Mouse (Mus musculus) neural tube, embryonic 14.5 days (tissue): ENCODE measurements around the gene Nup133. TPM values are rescaled to one million over a fixed set of nuclear protein-coding genes. Genes with fewer than 3 reads are reported as not detected.

Experiments
- ATAC-seq: fragments of 200-750 bp; cut with Nextera tagmentation; 2 replicates; pipeline ENCODE4 v1.8.0; 2017; ENCODE audit warnings: low read depth, mild to moderate bottlenecking, moderate TSS enrichment, moderate library complexity
- H3K27ac ChIP-seq: fragments of 300-500 bp; sonication (generic); 2 replicates; pipeline ENCODE4 v1.5.1; 2014; ENCODE audit warnings: low read depth, mild to moderate bottlenecking, control low read depth, low read length, moderate library complexity, mixed read lengths
- H3K27me3 ChIP-seq: fragments of 300-500 bp; sonication (generic); 2 replicates; pipeline ENCODE4 v1.6.1; 2014; ENCODE audit warnings: low read length; ENCODE audit not compliant: control insufficient read depth, insufficient read depth
- H3K36me3 ChIP-seq: fragments of 300-500 bp; sonication (generic); 2 replicates; pipeline ENCODE4 v1.6.1; 2014; ENCODE audit warnings: low read length, mixed read lengths; ENCODE audit not compliant: control insufficient read depth, insufficient read depth
- H3K4me1 ChIP-seq: fragments of 300-500 bp; sonication (generic); 2 replicates; pipeline ENCODE4 v1.6.1; 2014; ENCODE audit warnings: low read length; ENCODE audit not compliant: control insufficient read depth, insufficient read depth
- H3K4me2 ChIP-seq: fragments of 300-500 bp; sonication (generic); 2 replicates; pipeline ENCODE4 v1.6.1; 2014; ENCODE audit warnings: mild to moderate bottlenecking, low read depth, low read length, control low read depth
- H3K4me3 ChIP-seq: fragments of 300-500 bp; sonication (generic); 2 replicates; pipeline ENCODE4 v1.5.1; 2014; ENCODE audit warnings: low read depth, low read length, control low read depth, mixed read lengths
- H3K9ac ChIP-seq: fragments of 300-500 bp; sonication (generic); replicated peaks from 2 replicates; pipeline ENCODE4 v1.6.1; 2014; ENCODE audit warnings: low read depth, mild to moderate bottlenecking, control low read depth, low read length, mixed read lengths
- H3K9me3 ChIP-seq: fragments of 300-500 bp; sonication (generic); 2 replicates; pipeline ENCODE4 v1.6.1; 2016; ENCODE audit warnings: low read length; ENCODE audit not compliant: control insufficient read depth
- WGBS: fragments of 180-500 bp; shearing (Covaris S2); extraction: QIAGEN DNeasy Blood & Tissue Kit; methylation state at CpG from one replicate; pipeline ENCODE4 v1.1.7; 2014; 5-methylcytosine and 5-hydroxymethylcytosine counted together
- polyA plus RNA-seq: library from polyadenylated mRNA; unstranded; fragments of >200 nt; fragmentation: Nextera tagmentation; extraction: Ambion mirVana; gene quantifications from 2 replicates; pipeline ENCODE4 v1.2.1, GENCODE M21; 2014

Nup133 gene
- polyA plus RNA-seq, 1 experiment from 2014 or later, result 24.0 TPM

GRCm38 (mm10) chr8:123857361-123857760, 91.7 kb downstream of the Nup133 start:
- Histone ChIP-seq H3K36me3 (no peaks in the 10 kb centered on the region), H3K27me3 (no peaks in the 10 kb centered on the region), H3K9ac (no peak overlapping the region), H3K4me2 (no peak overlapping the region), H3K9me3 (no peaks in the 10 kb centered on the region), H3K27ac (no peak overlapping the region), H3K4me1 (peaks cover 6% of the 10 kb centered on the region; the same call in 1 of the 2 replicates), H3K4me3 (no peak overlapping the region)
- 74% methylated on average over 3 of the region's 3 CpGs for WGBS
- ATAC-seq, result no peak

DNA sequence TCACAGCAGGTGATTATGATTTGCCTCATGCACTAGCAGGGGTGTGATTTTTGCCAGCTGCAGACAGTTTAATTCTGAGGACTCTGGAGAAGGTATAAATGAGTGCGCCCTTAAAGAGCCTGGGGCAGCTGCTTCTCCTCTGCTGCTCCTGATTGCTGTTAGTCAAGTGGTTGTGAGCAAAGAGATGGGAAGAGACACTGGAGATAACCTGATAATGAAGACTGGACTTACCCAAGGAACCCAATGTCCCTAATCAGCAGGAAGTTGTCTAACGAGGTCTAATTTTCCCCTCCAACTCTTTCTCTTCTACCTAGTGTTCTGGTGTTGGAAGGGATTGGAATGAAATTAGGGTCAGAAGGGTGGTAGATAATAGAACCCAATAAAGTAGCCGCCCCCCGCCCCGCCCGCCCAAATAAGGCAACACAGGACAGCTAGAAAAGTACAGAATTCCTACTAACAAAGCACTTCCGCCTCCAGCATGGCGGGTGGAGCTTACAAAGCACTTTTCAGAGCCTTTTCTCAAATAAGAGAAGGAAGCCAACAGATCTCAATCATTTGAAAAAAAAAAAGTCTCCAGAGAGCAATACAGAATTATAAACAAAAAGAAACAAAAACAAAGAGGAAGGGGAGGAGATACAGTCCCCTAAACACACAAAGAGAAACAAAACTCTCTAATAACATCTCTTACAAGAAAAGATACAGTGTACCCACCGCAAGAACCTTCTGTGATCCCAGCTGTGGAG, 94.2 kb downstream of the Nup133 start:
- H3K36me3 ChIP-seq, result no peaks in the 10 kb centered on the region
- H3K4me3 ChIP-seq, result no peak overlapping the region
- no peak overlapping the region for H3K4me2 ChIP-seq
- H3K9me3 ChIP-seq, result no peaks in the 10 kb centered on the region
- ATAC-seq, result no peak
- H3K9ac ChIP-seq, result no peak overlapping the region
- 88% methylated on average over 9 of the region's 9 CpGs for WGBS
- H3K27me3 ChIP-seq, result no peaks in the 10 kb centered on the region
- H3K4me1 ChIP-seq, result peaks cover 6% of the 10 kb centered on the region; the same call in 1 of the 2 replicates
- H3K27ac ChIP-seq, result no peak overlapping the region

GRCm38 (mm10) chr8:123854252-123854651, 94.8 kb downstream of the Nup133 start:
- Histone ChIP-seq H3K36me3 (no peaks in the 10 kb centered on the region), H3K9me3 (no peaks in the 10 kb centered on the region), H3K4me2 (no peak overlapping the region), H3K27me3 (no peaks in the 10 kb centered on the region), H3K4me3 (no peak overlapping the region), H3K27ac (no peak overlapping the region), H3K4me1 (peaks cover 6% of the 10 kb centered on the region; the same call in 1 of the 2 replicates), H3K9ac (no peak overlapping the region)
- 96% methylated on average over 1 of the region's 1 CpGs for WGBS
- ATAC-seq, result no peak

DNA sequence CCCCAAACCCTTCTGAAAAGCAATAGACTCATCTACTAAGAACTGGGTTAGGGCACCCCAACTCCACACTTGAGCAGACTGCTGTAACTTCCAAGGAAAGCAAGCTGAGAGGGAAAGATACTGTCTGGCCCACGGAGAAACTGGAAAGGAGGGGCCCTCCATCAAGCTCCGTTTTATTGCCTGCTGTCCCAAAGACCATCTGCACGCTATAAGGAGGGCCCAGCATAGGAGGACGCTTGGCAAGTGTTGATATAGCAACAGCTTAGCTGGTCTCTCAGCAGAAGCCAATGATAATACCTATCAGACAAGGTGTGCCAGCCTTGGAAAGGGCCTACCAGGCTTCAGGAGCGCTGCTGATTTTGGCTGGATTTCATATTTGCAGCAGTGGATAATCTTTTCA, 97.5 kb downstream of the Nup133 start:
- Histone ChIP-seq H3K4me3 (no peak overlapping the region), H3K36me3 (no peaks in the 10 kb centered on the region), H3K4me1 (no peaks in the 10 kb centered on the region), H3K9ac (no peak overlapping the region), H3K9me3 (no peaks in the 10 kb centered on the region), H3K27me3 (no peaks in the 10 kb centered on the region), H3K4me2 (no peak overlapping the region), H3K27ac (no peak overlapping the region)
- WGBS, result 34% methylated on average over 5 of the region's 5 CpGs
- no peak for ATAC-seq

GRCm38 (mm10) chr8:123849352-123849751, 99.7 kb downstream of the Nup133 start:
- no peaks in the 10 kb centered on the region for H3K27me3 ChIP-seq
- H3K4me3 ChIP-seq, result no peak overlapping the region
- no peak overlapping the region for H3K9ac ChIP-seq
- no peak overlapping the region for H3K4me2 ChIP-seq
- no peaks in the 10 kb centered on the region for H3K4me1 ChIP-seq
- no peaks in the 10 kb centered on the region for H3K9me3 ChIP-seq
- 85% methylated on average over 4 of the region's 4 CpGs for WGBS
- no peaks in the 10 kb centered on the region for H3K36me3 ChIP-seq
- no peak for ATAC-seq
- no peak overlapping the region for H3K27ac ChIP-seq

GRCm38 (mm10) chr8:123847546-123847945, 101.5 kb downstream of the Nup133 start:
- Histone ChIP-seq H3K27ac (no peak overlapping the region), H3K4me2 (no peak overlapping the region), H3K27me3 (no peaks in the 10 kb centered on the region), H3K9me3 (no peaks in the 10 kb centered on the region), H3K4me3 (no peak overlapping the region), H3K36me3 (no peaks in the 10 kb centered on the region), H3K4me1 (no peaks in the 10 kb centered on the region), H3K9ac (no peak overlapping the region)
- no peak for ATAC-seq
- 66% methylated on average over 3 of the region's 3 CpGs for WGBS

Other genes with a start within 250 kb of the Nup133 start
- 85.4 and 91.8 TPM in 2 replicates for gene Rab4a, start 143.3 kb downstream of the Nup133 start, polyA plus RNA-seq
- 4.3 and 5.4 TPM in 2 replicates for gene Ccsap, start 89.1 kb downstream of the Nup133 start, polyA plus RNA-seq
- gene Acta1, start 54.5 kb downstream of the Nup133 start, polyA plus RNA-seq, result 9.0 and 22.7 TPM in 2 replicates
- 18.9 and 20.9 TPM in 2 replicates for gene Abcb10, start 33.9 kb upstream of the Nup133 start, polyA plus RNA-seq
- gene Taf5l, start 72.1 kb upstream of the Nup133 start, polyA plus RNA-seq, result 22.4 and 28.3 TPM in 2 replicates
- gene Urb2, start 72.2 kb upstream of the Nup133 start, polyA plus RNA-seq, result 6.3 and 6.7 TPM in 2 replicates